Mouse (Mus musculus): ENCODE measurements around the gene Grid2.

DNA sequence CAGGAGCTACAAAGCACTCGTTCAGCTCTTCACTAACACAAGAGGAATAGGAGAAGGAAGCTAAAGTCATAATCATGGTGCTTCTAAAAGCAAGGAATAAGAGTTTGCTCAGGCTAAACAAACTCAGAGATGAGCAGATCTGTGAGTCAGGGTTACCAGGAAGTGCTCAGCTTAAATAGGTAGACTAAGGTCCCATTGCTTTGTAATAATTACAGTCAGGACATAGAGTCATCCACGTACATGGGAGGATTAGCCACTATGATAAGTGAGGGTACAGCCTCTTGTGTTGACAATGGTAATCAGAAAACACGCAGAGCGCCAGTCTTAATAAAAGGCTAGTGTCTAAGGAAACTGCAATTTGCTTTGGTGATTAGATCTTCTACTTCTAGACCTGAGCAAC lies 1480.6 kb downstream of the Grid2 start:
- TF ChIP-seq GATA1 (IDR thresholded peaks at IDR 0.05; ENCODE audit: low read length) = no peak
- TF ChIP-seq TAL1 (IDR thresholded peaks at IDR 0.05; ENCODE audit: low read length) = no peak

Measured in erythroblast, embryonic 14.5 days (primary cell).